Mouse (Mus musculus): ENCODE data around the gene Lmo2. TPM values are rescaled to one million over a fixed set of nuclear protein-coding genes. Genes with fewer than 3 reads are reported as not detected.

Lmo2 gene
- polyA plus RNA-seq, 1 experiment from 2014 or later: 188 TPM

DNA sequence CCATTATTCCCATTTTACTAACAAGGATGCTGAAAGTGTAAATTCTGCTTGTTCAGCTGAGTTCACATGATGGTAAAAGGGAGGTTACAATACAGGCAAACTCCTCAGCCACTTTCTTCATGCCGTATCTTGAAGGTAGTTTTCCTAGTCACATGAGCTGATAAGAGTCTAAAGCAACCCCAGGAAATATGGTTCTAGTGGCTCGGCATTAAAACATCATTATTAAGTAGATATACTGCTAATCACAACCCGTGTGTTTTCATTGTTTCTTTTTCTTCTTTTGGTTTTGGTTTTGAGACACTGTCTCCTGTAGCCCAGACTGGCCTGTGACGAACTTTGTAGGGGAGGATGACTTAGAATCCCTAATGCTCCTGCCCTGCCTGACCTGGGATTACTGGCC is 10.4 kb downstream of the Lmo2 start:
- WGBS (ENCODE audit: insufficient replicate concordance): 17% methylated on average over 4 of the region's 4 CpGs
- H3K9ac ChIP-seq: peak overlapping the region; percentile 100
- H3K36me3 ChIP-seq: peaks cover 70% of the 10 kb centered on the region
- H3K4me1 ChIP-seq: peaks cover 74% of the 10 kb centered on the region
- peak overlapping the region; percentile 87 for H3K4me2 ChIP-seq
- no peaks in the 10 kb centered on the region for H3K9me3 ChIP-seq (replicated peaks)
- no peak for ATAC-seq
- 0 out of 2 replicates have a peak, but pooled peaks cover 4% of the 10 kb centered on the region for H3K27me3 ChIP-seq (replicated peaks)
- peak overlapping the region; percentile 97 for H3K27ac ChIP-seq
- peak overlapping the region; percentile 94 for H3K4me3 ChIP-seq

DNA sequence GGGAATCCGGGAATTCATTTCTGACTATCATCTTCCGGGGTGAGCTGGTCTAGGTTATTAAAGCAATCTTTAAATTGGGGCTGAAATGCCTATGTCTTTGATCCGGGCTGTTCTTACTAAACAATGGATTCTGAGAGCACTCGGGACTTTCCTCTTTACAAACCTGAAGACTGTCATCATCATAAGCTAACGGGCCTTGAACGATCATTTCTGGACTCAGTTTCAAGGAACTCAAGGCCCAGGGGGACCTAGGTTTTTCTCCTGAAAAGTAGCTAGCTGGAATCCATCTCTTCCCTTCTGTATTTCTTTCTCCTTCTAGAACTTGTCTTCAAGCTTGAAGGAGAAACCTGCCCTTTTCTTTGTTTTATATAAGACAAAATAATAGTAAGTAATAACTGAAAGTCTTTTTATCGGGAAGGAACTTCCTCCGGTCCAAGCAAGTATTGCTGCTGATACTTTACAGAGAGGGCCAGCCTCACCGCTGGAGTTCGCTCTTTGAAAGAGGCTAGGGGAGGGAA is 11.2 kb downstream of the Lmo2 start:
- H3K4me1 ChIP-seq: peaks cover 78% of the 10 kb centered on the region
- no peaks in the 10 kb centered on the region for H3K9me3 ChIP-seq (replicated peaks)
- peak overlapping the region; percentile 100 for H3K9ac ChIP-seq
- H3K36me3 ChIP-seq: peaks cover 74% of the 10 kb centered on the region
- WGBS (ENCODE audit: insufficient replicate concordance): 15% methylated on average over 10 of the region's 10 CpGs
- H3K4me3 ChIP-seq: peak overlapping the region; percentile 94
- peak overlapping the region; percentile 97 for H3K27ac ChIP-seq
- ATAC-seq: no peak
- peak overlapping the region; percentile 87 for H3K4me2 ChIP-seq
- 0 out of 2 replicates have a peak, but pooled peaks cover 4% of the 10 kb centered on the region for H3K27me3 ChIP-seq (replicated peaks)

DNA sequence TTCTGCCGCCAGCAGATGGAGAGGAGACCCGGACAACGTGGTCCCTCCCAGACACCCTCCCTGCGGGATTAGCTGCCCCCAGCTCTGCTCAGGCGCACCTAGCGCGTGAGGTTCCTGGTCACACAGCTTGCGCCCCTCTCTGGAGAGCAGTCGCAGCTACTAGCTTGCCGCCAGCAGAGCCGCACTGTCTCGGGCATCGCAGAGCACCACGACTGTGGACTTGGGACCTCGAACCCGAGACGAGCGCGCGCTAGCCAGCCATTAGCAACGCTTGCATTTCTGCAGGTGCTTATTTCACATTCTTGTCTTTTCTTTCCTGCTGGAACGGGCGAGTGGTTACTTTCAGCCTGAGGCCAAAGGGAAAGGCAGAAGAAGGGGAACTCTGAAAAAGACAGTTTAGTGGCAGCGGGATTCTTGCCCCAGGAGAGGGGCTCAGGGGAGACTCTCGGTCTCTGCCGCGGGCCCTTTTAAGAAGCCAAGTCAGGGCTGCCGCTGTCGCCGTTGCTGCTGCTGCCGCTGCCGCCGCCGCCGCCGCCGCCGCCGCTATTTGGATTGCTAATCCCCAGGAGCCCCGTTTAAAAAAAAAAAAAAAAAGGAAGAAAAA is 11.8 kb downstream of the Lmo2 start:
- H3K27ac ChIP-seq: peak overlapping the region; percentile 97
- under 1% methylated on average over 40 of the region's 40 CpGs for WGBS (ENCODE audit: insufficient replicate concordance)
- H3K4me1 ChIP-seq: peaks cover 78% of the 10 kb centered on the region
- H3K4me3 ChIP-seq: peak overlapping the region; percentile 94
- 0 out of 2 replicates have a peak, but pooled peaks cover 4% of the 10 kb centered on the region for H3K27me3 ChIP-seq (replicated peaks)
- peaks cover 75% of the 10 kb centered on the region for H3K36me3 ChIP-seq
- peak overlapping the region; percentile 87 for H3K4me2 ChIP-seq
- H3K9ac ChIP-seq: peak overlapping the region; percentile 100
- ATAC-seq: peak; percentile 86
- H3K9me3 ChIP-seq (replicated peaks): no peaks in the 10 kb centered on the region

DNA sequence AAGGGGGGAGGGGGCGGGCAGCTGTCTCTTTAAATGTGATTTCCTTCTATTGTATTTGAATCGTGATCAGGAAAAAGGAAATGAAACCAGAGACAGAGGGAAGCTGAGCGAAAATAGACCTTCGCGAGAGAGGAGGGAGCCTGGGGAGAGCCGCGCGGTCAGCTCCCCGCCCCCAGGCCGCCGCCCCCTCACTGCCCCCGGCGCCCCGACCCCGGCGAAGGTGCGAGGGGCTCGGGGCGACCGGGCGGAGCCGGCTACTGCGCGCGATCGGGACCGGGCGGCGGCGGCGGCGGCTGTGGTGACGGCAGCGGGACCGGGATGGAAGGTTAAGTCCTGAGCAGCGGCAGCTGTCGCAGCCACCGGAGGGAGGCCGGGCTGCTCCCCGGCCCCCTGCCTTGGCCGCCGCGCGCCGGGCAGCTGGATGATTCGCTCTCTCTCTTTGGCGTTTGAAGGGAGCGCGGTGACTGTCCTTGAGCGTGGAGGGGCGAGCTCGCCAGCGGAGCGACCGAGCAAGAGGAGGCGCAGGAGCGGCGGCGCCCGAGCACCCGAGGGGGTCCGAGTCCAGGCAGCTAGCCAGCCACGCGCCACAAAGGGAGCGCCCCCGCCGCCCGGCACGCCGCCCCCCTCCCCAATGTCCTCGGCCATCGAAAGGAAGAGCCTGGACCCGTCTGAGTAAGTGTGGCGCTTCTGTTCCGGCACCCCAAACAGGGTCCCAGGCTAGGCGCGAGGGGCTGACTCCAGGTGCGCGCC is 12.4 kb downstream of the Lmo2 start:
- peaks cover 78% of the 10 kb centered on the region for H3K4me1 ChIP-seq
- peak overlapping the region; percentile 100 for H3K9ac ChIP-seq
- H3K27ac ChIP-seq: peak overlapping the region; percentile 97
- 1% methylated on average over 73 of the region's 79 CpGs for WGBS (ENCODE audit: insufficient replicate concordance)
- peak; percentile 18 for ATAC-seq
- peak overlapping the region; percentile 87 for H3K4me2 ChIP-seq
- H3K36me3 ChIP-seq: peaks cover 75% of the 10 kb centered on the region
- H3K27me3 ChIP-seq (replicated peaks): 0 out of 2 replicates have a peak, but pooled peaks cover 4% of the 10 kb centered on the region
- H3K9me3 ChIP-seq (replicated peaks): no peaks in the 10 kb centered on the region
- H3K4me3 ChIP-seq: peak overlapping the region; percentile 94

DNA sequence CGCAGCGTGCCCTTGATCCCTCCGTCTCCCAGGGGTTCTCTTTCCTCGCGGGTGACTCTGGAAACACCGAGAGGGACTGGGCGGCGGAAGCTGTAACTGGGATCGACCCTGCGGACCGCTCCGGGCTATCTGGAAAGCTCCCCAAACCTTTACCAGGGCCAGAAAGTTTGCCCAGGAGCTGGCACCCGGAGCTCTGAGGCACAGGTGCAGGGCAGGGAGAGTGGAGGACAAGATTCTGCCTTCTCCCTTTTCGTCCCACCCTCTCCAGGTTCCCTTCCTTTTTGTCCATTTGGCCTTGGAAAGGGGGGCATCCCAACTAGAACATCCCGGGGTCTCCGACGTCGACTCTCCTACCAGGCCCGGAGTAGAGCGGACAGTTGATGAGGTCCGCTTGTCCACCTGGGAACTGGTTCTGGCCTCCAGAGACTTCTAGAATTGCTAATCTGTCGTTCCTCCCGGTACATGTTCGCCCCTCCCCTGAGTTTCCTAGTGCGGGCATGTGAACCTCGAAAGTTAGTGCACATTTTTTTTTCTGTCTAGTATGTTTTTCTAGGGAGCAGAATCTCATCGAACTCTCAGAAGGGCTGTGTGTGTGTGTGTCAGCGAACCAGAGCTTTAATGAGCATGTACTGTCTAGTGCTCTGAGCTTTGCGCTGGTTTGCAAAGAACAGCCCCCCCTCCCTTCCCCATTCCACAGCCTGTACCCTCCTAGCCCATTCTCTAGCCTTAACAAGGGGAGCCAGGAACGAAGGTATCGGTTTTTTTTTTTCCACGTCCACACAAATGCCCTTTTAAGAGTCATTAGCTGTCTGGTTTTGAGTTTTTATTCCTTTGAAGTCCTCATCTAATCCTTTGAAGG is 13.2 kb downstream of the Lmo2 start:
- WGBS (ENCODE audit: insufficient replicate concordance): 1% methylated on average over 32 of the region's 32 CpGs
- peaks cover 75% of the 10 kb centered on the region for H3K36me3 ChIP-seq
- peak overlapping the region; percentile 87 for H3K4me2 ChIP-seq
- peak overlapping the region; percentile 100 for H3K9ac ChIP-seq
- peak overlapping the region; percentile 94 for H3K4me3 ChIP-seq
- H3K27ac ChIP-seq: peak overlapping the region; percentile 97
- H3K4me1 ChIP-seq: peaks cover 78% of the 10 kb centered on the region
- ATAC-seq: peak; percentile 53
- H3K27me3 ChIP-seq (replicated peaks): 0 out of 2 replicates have a peak, but pooled peaks cover 4% of the 10 kb centered on the region
- H3K9me3 ChIP-seq (replicated peaks): no peaks in the 10 kb centered on the region

DNA sequence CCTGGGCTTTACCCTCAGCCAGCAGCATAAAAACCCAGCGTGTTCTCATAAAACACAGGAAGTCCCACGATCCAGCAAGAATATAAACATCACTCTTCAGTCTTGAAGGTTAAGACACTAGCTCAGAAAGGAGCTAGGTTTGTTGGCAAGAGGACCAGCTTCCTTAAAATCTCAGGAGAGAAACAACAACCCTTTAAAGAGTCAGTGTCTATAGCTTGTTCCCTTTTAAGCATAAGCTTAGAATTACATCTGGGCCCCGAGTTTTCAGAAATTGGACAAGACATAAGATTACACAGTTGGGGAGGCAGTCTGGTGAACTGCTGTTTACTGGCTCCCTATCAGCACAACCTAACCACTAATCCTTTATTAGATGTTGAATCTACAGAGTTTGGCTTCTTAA is 14.1 kb downstream of the Lmo2 start:
- peaks cover 75% of the 10 kb centered on the region for H3K36me3 ChIP-seq
- H3K9me3 ChIP-seq (replicated peaks): no peaks in the 10 kb centered on the region

DNA sequence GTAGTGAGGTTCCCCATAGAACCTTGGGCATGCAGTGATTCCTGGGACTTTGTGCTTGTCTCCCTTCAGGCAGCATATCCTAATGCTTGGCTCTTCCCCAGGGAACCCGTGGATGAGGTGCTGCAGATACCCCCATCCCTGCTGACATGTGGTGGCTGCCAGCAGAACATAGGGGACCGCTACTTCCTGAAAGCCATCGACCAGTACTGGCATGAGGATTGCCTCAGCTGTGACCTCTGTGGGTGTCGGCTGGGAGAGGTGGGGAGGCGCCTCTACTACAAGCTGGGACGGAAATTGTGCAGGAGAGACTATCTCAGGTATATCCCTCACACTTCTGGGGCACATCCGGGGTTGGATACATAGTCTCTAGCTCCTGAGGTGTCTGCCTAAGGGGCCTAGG is 18.1 kb downstream of the Lmo2 start:
- 62% methylated on average over 7 of the region's 7 CpGs for WGBS (ENCODE audit: insufficient replicate concordance)
- Histone ChIP-seq H3K4me1 (peaks cover 59% of the 10 kb centered on the region), H3K4me3 (no peak overlapping the region), H3K27me3 (replicated peaks) (0 out of 2 replicates have a peak, but pooled peaks cover 3% of the 10 kb centered on the region), H3K9ac (no peak overlapping the region), H3K4me2 (no peak overlapping the region), H3K9me3 (replicated peaks) (no peaks in the 10 kb centered on the region), H3K36me3 (peaks cover 100% of the 10 kb centered on the region), H3K27ac (peak overlapping the region; percentile 31)
- ATAC-seq: 0 out of 2 replicates have a peak, but pooled peaks have one; percentile 8

More for the DNA sequence above, 14.1 kb downstream of the Lmo2 start:
- H3K4me3 ChIP-seq: peak overlapping the region; percentile 94
- 9% methylated on average over 3 of the region's 3 CpGs for WGBS (ENCODE audit: insufficient replicate concordance)
- H3K9ac ChIP-seq: peak overlapping the region; percentile 100
- 0 out of 2 replicates have a peak, but pooled peaks cover 4% of the 10 kb centered on the region for H3K27me3 ChIP-seq (replicated peaks)
- no peak for ATAC-seq
- H3K27ac ChIP-seq: peak overlapping the region; percentile 97
- H3K4me2 ChIP-seq: peak overlapping the region; percentile 87
- peaks cover 72% of the 10 kb centered on the region for H3K4me1 ChIP-seq

DNA sequence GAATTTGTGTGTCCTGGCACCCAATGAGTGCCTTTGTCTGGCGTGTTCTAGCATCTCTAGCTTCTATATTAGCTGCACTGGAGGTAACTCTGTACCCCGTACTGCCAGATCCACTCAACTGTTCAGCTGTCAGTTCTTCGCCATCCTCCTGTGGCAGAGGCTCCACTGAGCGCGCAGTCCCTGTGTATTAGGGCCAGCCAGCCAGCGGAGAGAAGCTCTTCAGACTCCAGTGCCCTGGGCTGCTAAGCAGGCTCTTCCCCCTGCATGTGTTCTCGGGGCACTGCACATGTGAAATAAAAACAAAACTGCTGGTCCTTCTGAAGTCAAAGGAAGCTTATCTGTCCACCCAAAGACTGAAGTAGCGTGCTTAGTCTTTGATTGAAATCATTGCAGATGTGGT is 19.4 kb downstream of the Lmo2 start:
- WGBS (ENCODE audit: insufficient replicate concordance): 81% methylated on average over 8 of the region's 8 CpGs
- Histone ChIP-seq H3K36me3 (peaks cover 100% of the 10 kb centered on the region), H3K4me1 (peaks cover 51% of the 10 kb centered on the region), H3K9ac (no peak overlapping the region; the same call in 1 of the 2 replicates), H3K27me3 (replicated peaks) (no peaks in the 10 kb centered on the region), H3K4me2 (no peak overlapping the region), H3K9me3 (replicated peaks) (no peaks in the 10 kb centered on the region), H3K4me3 (no peak overlapping the region), H3K27ac (0 out of 2 replicates have a peak overlapping the region, but pooled peaks have one; percentile 7)
- ATAC-seq: no peak

DNA sequence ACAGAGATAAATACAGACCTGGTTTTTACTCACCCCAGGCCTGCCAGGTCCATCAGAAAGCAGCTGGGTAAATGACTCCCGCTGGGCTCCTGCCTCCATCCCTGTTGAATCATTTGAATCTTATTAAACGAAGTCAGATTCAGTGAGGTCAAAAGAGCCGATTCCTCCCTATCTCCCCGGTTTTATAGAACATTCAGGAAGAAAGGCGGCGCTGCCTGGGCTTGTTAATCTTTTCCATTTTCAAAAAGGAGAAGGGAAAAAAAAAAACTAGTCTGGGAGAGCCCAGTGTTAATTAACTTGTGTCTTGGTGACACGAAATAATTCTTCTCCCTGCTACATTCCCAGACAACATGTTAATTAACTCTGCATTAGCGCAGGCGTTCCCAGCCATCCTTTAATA is 19.9 kb downstream of the Lmo2 start:
- H3K9me3 ChIP-seq (replicated peaks): no peaks in the 10 kb centered on the region
- H3K9ac ChIP-seq: no peak overlapping the region
- H3K4me1 ChIP-seq: peaks cover 46% of the 10 kb centered on the region
- WGBS (ENCODE audit: insufficient replicate concordance): 81% methylated on average over 9 of the region's 9 CpGs
- no peak overlapping the region for H3K4me2 ChIP-seq
- ATAC-seq: no peak
- no peaks in the 10 kb centered on the region for H3K27me3 ChIP-seq (replicated peaks)
- H3K36me3 ChIP-seq: peaks cover 100% of the 10 kb centered on the region
- H3K4me3 ChIP-seq: no peak overlapping the region
- no peak overlapping the region for H3K27ac ChIP-seq

DNA sequence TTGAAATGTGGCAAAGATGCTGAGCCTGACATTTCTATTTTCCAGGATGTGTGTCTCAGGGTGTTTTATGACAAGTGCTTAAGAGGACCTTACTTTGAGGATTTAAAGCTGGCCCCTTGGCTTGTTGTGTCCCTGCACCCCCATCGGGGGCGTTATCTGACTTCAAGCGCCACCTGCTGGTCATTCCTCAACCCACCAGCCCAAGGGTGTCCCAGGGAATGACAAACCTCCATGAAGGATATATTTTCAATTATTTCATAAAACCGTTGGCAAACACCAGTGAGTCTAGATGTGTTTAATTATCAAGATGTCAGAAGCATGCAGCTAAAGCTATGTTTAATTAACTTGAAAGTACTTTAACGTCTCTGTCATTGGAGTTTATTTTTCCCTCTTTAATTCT is 24.5 kb downstream of the Lmo2 start:
- peak; percentile 60; the same call in 1 of the 2 replicates for ATAC-seq
- peaks cover 74% of the 10 kb centered on the region for H3K36me3 ChIP-seq

DNA sequence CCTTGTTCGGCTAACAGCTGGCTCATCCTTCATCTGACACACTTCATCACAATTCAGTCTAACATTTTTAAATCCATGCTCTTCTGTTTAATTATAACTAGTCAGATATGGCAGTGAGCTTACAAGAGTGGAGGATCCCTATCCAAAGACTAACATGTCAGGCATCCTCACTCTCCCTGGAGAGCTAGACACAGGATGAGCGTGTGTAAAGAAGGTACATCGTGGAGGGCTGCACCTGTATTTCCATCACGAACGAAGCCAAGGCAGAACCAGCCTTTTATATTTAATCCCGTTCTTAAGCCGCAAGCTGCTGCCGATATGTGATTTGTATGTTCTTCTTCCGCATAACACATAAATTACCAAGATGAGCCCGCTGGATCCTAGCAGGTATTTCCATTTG is 25.4 kb downstream of the Lmo2 start:
- Histone ChIP-seq H3K4me3 (no peak overlapping the region), H3K4me1 (peaks cover 41% of the 10 kb centered on the region), H3K36me3 (peaks cover 65% of the 10 kb centered on the region), H3K27me3 (replicated peaks) (no peaks in the 10 kb centered on the region), H3K9me3 (replicated peaks) (no peaks in the 10 kb centered on the region), H3K27ac (no peak overlapping the region), H3K4me2 (no peak overlapping the region), H3K9ac (no peak overlapping the region)
- no peak for ATAC-seq
- WGBS (ENCODE audit: insufficient replicate concordance): 91% methylated on average over 10 of the region's 10 CpGs

More for the DNA sequence above, 24.5 kb downstream of the Lmo2 start:
- WGBS (ENCODE audit: insufficient replicate concordance): 24% methylated on average over 5 of the region's 5 CpGs
- Histone ChIP-seq H3K4me3 (no peak overlapping the region), H3K9ac (no peak overlapping the region), H3K9me3 (replicated peaks) (no peaks in the 10 kb centered on the region), H3K27ac (peak overlapping the region; percentile 45; the same call in 1 of the 2 replicates), H3K4me2 (no peak overlapping the region), H3K4me1 (peaks cover 35% of the 10 kb centered on the region), H3K27me3 (replicated peaks) (no peaks in the 10 kb centered on the region)

All from liver, embryonic 12.5 days (tissue).